Comparison of ENCODE assay signal across 33 mouse cellular contexts in genomic region chr10:29802637-29803036, GRCm38 (mm10).
"Had no signal": no experiment of that assay in that cellular context is flagged by ENCODE, and none has a peak within 500 bp of the region (broad histone marks: within the 10 kb centered on the region; RNA-seq: fewer than 3 reads in every experiment).

No protein-coding gene starts in this region.

- H3K4me3 ChIP-seq: heart, embryonic 10.5 days; heart, embryonic 12.5 days; heart, embryonic 13.5 days; heart, embryonic 15.5 days; hindbrain, embryonic 10.5 days; hindbrain, embryonic 12.5 days; hindbrain, embryonic 13.5 days; hindbrain, embryonic 15.5 days; intestine, embryonic 15.5 days; kidney, embryonic 15.5 days; layer of hippocampus, adult 2 months; left cerebral cortex, adult 2 months had no signal

- DNase-seq: heart, postnatal 10 days; heart, postnatal 14 days; heart, postnatal 36 days; heart, postnatal 4 days; kidney, adult 11 months; kidney, adult 18-20 months; kidney, adult 2 months; kidney, adult 8-10 months; kidney, adult 9 months; kidney, postnatal 10 days; kidney, postnatal 14 days; kidney, postnatal 25 days; kidney, postnatal 36 days; kidney, postnatal 4 days; layer of hippocampus, adult 9-11 months; layer of hippocampus, postnatal 36 days had no signal

- H3K36me3 ChIP-seq: heart, embryonic 10.5 days; heart, embryonic 12.5 days; heart, embryonic 13.5 days; heart, embryonic 15.5 days; hindbrain, embryonic 10.5 days; hindbrain, embryonic 12.5 days; hindbrain, embryonic 13.5 days; hindbrain, embryonic 15.5 days; intestine, embryonic 15.5 days; kidney, embryonic 15.5 days had no signal

- ATAC-seq: hindbrain, embryonic 16.5 days; hindbrain, postnatal 0 days; inflammation-experienced regulatory T-cells, adult 6 months; intestine, embryonic 15.5 days; intestine, embryonic 16.5 days; intestine, postnatal 0 days had no signal

- H3K4me1 ChIP-seq: heart, embryonic 10.5 days; heart, embryonic 13.5 days; heart, embryonic 15.5 days; hindbrain, embryonic 10.5 days; hindbrain, embryonic 12.5 days; hindbrain, embryonic 13.5 days; hindbrain, embryonic 15.5 days; intestine, embryonic 15.5 days; kidney, embryonic 15.5 days had no signal

- H3K9me3 ChIP-seq: heart, embryonic 10.5 days; heart, embryonic 12.5 days; heart, embryonic 13.5 days; heart, embryonic 15.5 days; hindbrain, embryonic 10.5 days; hindbrain, embryonic 12.5 days; hindbrain, embryonic 13.5 days; hindbrain, embryonic 15.5 days; intestine, embryonic 15.5 days; kidney, embryonic 15.5 days had no signal

- H3K27me3 ChIP-seq: heart, embryonic 12.5 days; heart, embryonic 13.5 days; heart, embryonic 15.5 days; hindbrain, embryonic 12.5 days; hindbrain, embryonic 13.5 days; hindbrain, embryonic 15.5 days; intestine, embryonic 15.5 days; kidney, embryonic 15.5 days had no signal
